Mouse (Mus musculus): ENCODE measurements around the gene Msx3.

Msx3 gene

DNA sequence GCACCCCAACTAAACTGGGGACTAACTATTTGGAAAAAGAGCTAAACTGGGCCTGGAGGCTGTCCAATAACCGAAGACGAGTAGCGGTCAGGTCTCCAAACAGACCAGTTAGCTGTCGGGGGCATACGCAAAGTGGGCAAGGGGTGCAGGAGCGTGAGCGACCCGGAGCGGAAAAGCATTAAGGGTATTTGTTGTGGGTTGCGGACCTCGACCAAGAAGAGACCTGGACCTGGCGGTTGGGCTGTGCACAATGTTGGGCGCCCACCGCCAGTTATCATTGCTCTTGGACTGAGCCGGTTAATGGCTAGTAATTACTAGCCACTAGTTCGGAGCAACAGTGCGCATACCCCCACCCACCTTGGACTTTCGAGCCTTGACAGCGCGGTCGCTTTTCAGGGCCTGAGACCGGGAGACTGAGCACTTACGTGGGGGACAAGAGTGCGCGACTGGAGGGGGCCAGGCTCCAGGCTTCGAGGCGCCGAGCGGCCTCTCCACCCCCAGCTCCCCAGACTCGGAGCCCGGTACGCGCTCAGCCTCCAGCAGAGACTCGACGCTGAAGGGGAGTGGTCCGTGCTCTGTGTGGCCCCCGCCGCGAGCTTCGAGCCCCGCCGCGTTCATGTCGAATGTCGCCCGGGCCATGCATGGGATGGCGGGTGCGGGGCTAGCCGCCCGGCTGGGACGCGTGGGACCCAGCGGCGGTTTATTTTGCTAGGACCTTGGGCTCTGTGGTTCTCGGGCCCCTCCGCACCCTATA is at the start of gene Msx3:
Gene Msx3 (minus strand): TSS at position 729 of the 754 bp plus-strand sequence.
- DNase-seq (ENCODE audit: inconsistent age in 2 of 2, low spot score in 1 of 2) = no peak

- DNase-seq (ENCODE audit: inconsistent age in 2 of 2, low spot score in 1 of 2) = no peak
These were observed 49.6 kb upstream of the Msx3 start for GRCm38 (mm10) chr7:140098466-140098865.

GRCm38 (mm10) chr7:140096055-140096454 is 47.2 kb upstream of the Msx3 start:
- peak in 1 of 2 experiments; percentile 24 for DNase-seq (ENCODE audit: inconsistent age in 2 of 2, low spot score in 1 of 2)

DNA sequence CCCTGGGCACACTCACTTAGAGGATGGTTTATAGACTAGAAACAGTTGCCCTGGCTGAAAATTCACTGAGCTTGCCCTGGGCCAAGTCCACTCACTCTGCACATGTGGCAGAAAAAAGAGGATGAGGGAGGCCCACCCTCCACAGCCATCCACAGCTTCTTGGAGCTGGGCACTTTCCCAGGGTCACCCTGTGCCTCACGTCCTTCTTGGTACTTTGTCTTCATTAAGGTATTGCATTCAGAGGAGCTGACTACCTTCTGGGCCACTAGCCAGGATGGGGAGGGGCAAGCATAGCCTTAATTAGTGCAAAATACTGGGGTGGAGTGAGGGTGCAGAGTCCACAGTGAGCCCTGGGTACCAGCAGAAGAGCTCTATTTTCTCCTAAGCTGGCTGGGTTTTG is 46.7 kb upstream of the Msx3 start:
- DNase-seq (ENCODE audit: inconsistent age in 2 of 2, low spot score in 1 of 2) = no peak

GRCm38 (mm10) chr7:140094954-140095353 is 46.1 kb upstream of the Msx3 start:
- DNase-seq (ENCODE audit: inconsistent age in 2 of 2, low spot score in 1 of 2) = peak in 1 of 2 experiments; percentile 47

DNA sequence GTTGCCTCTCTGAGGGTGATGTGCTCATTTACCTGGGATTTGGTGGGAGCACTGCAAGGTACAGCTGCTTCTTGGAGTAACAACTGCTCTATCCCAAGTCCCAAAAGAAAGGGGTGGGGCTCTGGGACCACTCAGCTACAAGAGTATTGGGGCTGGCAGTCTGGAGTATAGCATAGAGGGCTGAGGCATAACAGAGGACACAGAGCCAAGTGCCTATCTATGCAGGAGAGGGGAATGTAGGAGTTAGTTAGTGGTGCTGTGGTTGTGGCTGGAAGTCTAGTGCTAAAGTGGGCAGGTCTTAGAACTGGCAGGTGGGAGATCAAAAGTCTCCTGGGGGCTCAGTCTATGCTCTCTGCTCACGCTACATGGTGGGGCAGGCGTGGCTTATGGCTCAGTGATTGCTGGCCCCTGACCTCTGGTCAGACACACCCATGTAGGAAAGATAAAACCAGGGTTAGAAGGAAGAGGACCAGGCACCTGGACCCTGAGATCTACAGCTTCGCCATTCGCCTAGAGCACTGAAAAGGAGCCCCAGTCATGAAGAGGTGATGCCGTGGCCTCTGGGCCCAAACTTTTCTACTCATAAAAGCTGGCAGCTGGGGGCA is 44.1 kb upstream of the Msx3 start, which contains the start of gene Prap1:
Gene Prap1 (plus strand): TSS at position 472 of the 605 bp plus-strand sequence.
- DNase-seq (ENCODE audit: inconsistent age in 2 of 2, low spot score in 1 of 2) = no peak

- no peak for DNase-seq (ENCODE audit: inconsistent age in 2 of 2, low spot score in 1 of 2)
These were observed 41.7 kb upstream of the Msx3 start for GRCm38 (mm10) chr7:140090601-140091000.

DNA sequence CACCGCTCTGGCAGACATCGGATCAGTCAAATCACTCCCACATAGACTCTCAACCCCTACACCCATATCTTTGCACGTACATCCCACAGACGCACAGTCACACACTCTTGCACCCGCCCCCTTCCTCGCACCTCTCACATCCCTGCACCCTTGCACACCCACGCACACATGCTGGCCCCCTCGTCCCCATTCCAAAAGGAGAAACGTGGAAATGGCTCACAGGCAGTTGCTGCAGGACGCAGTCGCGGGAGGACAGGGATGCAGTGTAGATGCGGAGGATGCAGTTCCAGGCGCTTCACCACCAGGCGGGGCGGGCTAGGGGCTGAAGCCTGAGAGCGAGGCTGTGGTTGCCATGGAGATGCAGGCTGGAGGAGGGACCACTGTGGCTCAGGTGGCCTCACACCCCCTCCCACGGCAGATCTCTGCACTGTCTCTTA is 33.4 kb upstream of the Msx3 start, which contains the start of gene Caly:
Gene Caly (minus strand): TSS at position 307 of the 437 bp plus-strand sequence.
- peak; percentile 30 to 56 for DNase-seq (ENCODE audit: inconsistent age in 2 of 2, low spot score in 1 of 2)

GRCm38 (mm10) chr7:140081408-140082241 is 32.7 kb upstream of the Msx3 start:
- DNase-seq (ENCODE audit: inconsistent age in 2 of 2, low spot score in 1 of 2) = peak in 1 of 2 experiments; percentile 44

GRCm38 (mm10) chr7:140080503-140081156 is 31.7 kb upstream of the Msx3 start:
- peak; percentile 88 to 94 for DNase-seq (ENCODE audit: inconsistent age in 2 of 2, low spot score in 1 of 2)

- DNase-seq (ENCODE audit: inconsistent age in 2 of 2, low spot score in 1 of 2) = peak; percentile 72 to 86
These were observed 29.8 kb upstream of the Msx3 start for GRCm38 (mm10) chr7:140078711-140079110.

GRCm38 (mm10) chr7:140077698-140078097 is 28.8 kb upstream of the Msx3 start:
- DNase-seq (ENCODE audit: inconsistent age in 2 of 2, low spot score in 1 of 2) = no peak

GRCm38 (mm10) chr7:140070042-140070711 is 21.3 kb upstream of the Msx3 start:
- peak; percentile 18 to 50 for DNase-seq (ENCODE audit: inconsistent age in 2 of 2, low spot score in 1 of 2)

- no peak for DNase-seq (ENCODE audit: inconsistent age in 2 of 2, low spot score in 1 of 2)
These were observed 18.5 kb upstream of the Msx3 start for GRCm38 (mm10) chr7:140067397-140067796.

DNA sequence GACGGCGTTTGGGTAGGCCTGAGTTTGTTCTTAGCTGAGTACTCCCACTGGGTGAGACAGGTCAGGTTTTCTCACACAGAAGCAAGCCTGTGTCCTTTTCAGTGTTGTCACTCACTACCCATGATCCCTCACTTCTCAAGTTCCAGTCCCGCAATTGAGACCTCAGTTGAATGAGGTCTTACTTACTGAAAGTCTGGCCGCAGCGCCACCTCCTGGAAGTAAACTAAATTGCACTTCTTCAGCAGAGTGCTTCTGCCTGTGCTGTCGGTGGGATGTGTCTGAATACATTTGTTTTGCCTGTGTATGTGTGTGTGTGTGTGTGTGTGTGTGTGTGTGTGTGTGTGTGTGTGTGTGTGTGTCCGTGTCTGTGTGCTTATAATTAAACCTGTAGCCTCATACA is 14.2 kb upstream of the Msx3 start:
- peak; percentile 55 to 86 for DNase-seq (ENCODE audit: inconsistent age in 2 of 2, low spot score in 1 of 2)

DNA sequence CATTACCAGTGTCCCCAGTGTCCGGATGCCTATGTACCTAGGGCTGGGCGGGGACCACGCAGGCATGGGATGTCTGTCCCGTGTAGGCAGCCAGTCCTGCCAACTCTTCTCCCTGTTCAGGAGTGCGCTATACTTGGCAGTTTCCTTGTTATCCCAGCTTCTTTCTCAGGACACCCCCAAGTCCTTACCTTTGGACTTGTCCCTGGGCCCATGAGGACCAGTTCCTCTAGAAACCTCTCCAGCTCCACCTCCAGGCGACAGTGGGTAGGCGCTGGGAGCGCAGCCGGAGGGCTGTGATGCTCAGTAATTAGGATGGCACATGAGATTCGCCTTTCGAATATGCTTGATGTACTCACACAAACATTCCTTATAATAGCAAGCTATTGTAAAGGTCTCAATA is 13.4 kb upstream of the Msx3 start:
- peak in 1 of 2 experiments; percentile 58 for DNase-seq (ENCODE audit: inconsistent age in 2 of 2, low spot score in 1 of 2)

DNA sequence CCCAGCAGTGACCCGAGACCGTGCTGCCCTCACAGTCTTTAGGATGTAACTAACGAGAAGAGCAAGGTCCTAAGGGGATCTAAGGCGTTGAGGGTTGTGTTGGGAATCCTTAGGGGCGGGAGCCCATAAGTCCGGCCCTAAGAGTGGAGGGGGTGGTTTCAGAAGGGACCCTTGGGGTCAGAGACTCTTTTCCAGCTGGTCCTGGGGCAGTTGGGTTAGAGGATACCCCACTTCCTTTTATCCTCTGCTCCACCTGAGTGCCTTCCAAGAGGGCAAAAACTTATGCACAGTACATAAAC is 12.9 kb upstream of the Msx3 start:
- no peak for DNase-seq (ENCODE audit: inconsistent age in 2 of 2, low spot score in 1 of 2)

DNA sequence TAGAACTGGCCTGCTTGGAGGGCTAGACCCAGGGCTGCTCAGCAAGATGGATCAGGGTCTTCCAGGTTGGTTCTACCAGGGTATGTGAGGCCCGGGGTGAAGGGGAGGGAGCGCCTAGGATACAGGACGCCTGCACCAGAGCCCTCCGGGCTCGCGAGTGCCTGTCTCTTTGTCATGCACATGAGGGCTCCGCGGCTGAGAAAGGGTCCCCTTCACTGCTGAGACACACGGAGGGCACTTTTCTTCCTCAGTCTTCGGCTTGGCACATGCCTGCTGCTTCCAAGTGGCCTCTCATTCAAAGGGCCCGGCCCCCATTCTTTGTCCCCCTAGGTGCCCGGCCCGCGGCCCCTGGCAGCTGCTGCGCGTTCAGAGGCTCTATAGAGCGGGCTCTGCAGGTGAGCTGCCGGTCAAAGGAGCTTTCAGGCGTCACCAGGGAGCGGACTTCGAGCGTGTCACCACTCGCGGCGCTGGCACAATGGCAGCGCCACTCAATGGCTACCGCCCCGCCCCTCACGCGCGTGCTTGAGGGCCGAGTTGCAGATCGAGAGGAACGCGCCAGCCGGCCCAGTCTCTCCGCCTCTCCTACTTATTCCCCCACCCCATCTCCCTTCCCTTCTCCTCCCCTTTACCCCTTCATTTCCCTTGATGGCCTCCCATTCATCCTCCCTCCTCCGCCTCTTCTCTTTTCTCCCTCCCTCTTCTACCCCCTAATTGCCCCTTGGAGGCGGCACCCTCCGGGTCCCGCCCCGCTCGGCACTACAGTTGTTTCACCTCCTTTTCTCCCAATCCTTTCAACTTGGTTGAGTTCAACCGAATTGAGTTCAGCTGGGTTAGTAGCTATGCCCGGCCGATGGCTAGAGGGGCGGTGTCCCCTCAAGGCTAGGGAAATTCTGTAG is 12.3 kb upstream of the Msx3 start:
- peak; percentile 29 to 63 for DNase-seq (ENCODE audit: inconsistent age in 2 of 2, low spot score in 1 of 2)

DNA sequence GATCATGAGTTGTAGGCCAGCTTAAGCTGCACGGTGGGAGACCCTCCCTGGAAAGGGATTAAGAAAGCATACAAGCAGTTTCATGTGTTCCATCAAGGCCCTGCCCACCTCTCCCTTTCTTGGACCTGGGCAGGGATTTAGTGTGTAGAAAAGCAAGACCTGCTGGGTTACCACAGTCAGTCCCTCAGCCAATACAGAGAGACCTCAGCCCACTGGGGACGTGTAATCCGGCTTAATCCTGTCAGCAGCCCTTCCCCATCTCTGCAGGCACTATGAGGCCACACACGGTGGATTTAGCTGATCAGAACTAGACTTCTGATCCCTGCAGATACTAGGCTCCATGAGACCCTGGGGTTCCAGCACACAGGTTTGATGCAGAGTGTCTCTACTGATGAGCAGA is 10.7 kb upstream of the Msx3 start:
- DNase-seq (ENCODE audit: inconsistent age in 2 of 2, low spot score in 1 of 2) = no peak

DNA sequence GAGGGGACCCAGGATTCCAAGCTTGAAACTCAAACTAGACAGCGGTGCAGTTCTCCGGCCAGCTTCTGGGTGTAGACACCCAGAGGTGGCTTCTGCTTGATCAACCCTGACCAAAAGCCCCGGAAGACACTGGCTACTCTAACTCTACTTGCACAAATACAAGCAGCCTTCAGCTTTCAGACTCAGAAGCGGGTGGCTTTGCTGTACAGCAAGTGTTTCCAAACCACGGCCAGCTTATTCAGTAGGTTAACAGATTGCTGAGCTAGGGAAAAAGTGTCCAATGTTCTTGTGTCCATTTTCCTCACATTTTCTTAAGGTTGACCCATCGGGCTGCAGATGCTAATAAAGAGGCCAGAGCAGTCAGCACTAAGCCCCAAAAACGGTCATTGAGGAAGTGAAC is 9.6 kb upstream of the Msx3 start:
- DNase-seq (ENCODE audit: inconsistent age in 2 of 2, low spot score in 1 of 2) = no peak
